Mouse (Mus musculus) stomach, postnatal 0 days (tissue): ENCODE results near the gene Zfp94. TPM values are rescaled to one million over a fixed set of nuclear protein-coding genes. Genes with fewer than 3 reads are reported as not detected.

Source experiments
- ATAC-seq: fragments of 200-750 bp; cut with Nextera tagmentation; 2 replicates; pipeline ENCODE4 v1.8.0; 2017; ENCODE audit not compliant: low FRiP score, low TSS enrichment
- DNase-seq: peaks from one replicate; pipeline ENCODE4 v3.0.0-alpha.2; 2016; ENCODE audit warnings: low spot score
- H3K27ac ChIP-seq: fragments of 300-500 bp; sonication (generic); replicated peaks from 2 replicates; pipeline ENCODE4 v1.5.1; 2014; ENCODE audit warnings: mild to moderate bottlenecking, control low read depth
- H3K27me3 ChIP-seq: fragments of 300-500 bp; sonication (generic); 2 replicates; pipeline ENCODE4 v1.6.1; 2014; ENCODE audit warnings: low read length; ENCODE audit not compliant: control insufficient read depth, insufficient read depth
- H3K36me3 ChIP-seq: fragments of 300-500 bp; sonication (generic); 2 replicates; pipeline ENCODE4 v1.6.1; 2014; ENCODE audit warnings: low read length, mixed read lengths; ENCODE audit not compliant: control insufficient read depth, insufficient read depth
- H3K4me1 ChIP-seq: fragments of 300-500 bp; sonication (generic); replicated peaks from 2 replicates; pipeline ENCODE4 v1.6.1; 2014; ENCODE audit warnings: antibody characterized with exemption; ENCODE audit not compliant: control insufficient read depth, insufficient read depth
- H3K4me2 ChIP-seq: fragments of 300-500 bp; sonication (generic); replicated peaks from 2 replicates; pipeline ENCODE4 v1.6.1; 2014; ENCODE audit warnings: low read depth, mild to moderate bottlenecking, control low read depth, moderate library complexity
- H3K4me3 ChIP-seq: fragments of 300-500 bp; sonication (generic); 2 replicates; pipeline ENCODE4 v1.5.1; 2014; ENCODE audit warnings: low read depth, low read length, control low read depth
- H3K9ac ChIP-seq: fragments of 300-500 bp; sonication (generic); 2 replicates; pipeline ENCODE4 v1.6.1; 2014; ENCODE audit warnings: mild to moderate bottlenecking, low read length, control low read depth, mixed read lengths
- H3K9me3 ChIP-seq: fragments of 300-500 bp; sonication (generic); 2 replicates; pipeline ENCODE4 v1.6.1; 2016; ENCODE audit warnings: low read length; ENCODE audit not compliant: control insufficient read depth
- CTCF ChIP-seq: IDR thresholded peaks from 2 replicates; pipeline ENCODE4 v1.5.1; 2016; ENCODE audit warnings: antibody characterized with exemption, low read depth, mild to moderate bottlenecking, moderate library complexity
- EP300 ChIP-seq: optimal IDR thresholded peaks from 2 replicates; pipeline ENCODE3; 2016; ENCODE audit warnings: antibody characterized with exemption
- WGBS: fragments of 180-500 bp; shearing (Covaris S2); extraction: QIAGEN DNeasy Blood & Tissue Kit; methylation state at CpG from one replicate; pipeline ENCODE4 v1.1.7; 2014; 5-methylcytosine and 5-hydroxymethylcytosine counted together
- polyA plus RNA-seq: library from polyadenylated mRNA; unstranded; fragments of >200 nt; fragmentation: Nextera tagmentation; extraction: Ambion mirVana; gene quantifications from 2 replicates; pipeline ENCODE4 v1.2.1, GENCODE M21; 2015

Zfp94 gene
- polyA plus RNA-seq, 1 experiment from 2014 or later, result 5.5 TPM

DNA sequence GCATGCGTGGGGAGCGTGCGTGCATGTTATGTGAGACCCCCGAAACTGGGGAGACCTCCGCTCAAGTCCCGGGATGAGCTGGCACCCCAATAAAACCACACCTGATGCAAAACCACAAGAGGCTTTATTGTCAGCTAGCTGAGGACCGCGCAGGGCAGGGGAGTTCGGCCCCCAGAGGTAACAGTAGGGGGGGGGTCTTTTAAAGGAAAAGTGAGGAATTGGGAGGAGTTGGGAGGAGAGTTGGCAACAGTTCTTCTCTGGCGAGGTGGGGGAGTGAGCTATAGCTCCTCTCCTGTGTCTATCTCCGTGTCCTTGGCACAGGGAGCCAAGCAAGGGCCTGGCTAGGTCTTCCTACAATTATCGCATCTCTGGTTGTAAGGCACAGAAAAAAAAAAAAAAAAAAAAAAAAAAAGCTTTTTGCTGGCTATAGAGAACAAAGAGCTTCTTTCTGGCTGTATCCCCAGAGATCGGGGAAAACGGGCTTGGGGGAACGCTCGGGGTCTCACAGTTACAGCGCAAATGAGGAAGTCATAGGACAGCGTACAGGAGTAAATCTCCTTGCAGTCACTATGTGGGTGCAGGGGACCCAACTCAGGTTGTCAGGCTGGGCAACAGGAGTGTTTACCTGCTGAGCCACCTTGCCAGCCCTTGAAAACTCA, 16.5 kb downstream of the Zfp94 start:
- ATAC-seq, result no peak; the same call in 1 of the 2 replicates
- H3K36me3 ChIP-seq, result peaks cover 9% of the 10 kb centered on the region
- TF ChIP-seq CTCF (no peak), EP300 (no peak)
- H3K9me3 ChIP-seq, result no peaks in the 10 kb centered on the region
- 0 out of 2 replicates have a peak overlapping the region, but pooled peaks have one; percentile 5 for H3K27ac ChIP-seq
- H3K27me3 ChIP-seq, result no peaks in the 10 kb centered on the region
- H3K4me2 ChIP-seq, result peak overlapping the region; percentile 90
- H3K4me3 ChIP-seq, result peak overlapping the region; percentile 72
- DNase-seq, result no peak
- peak overlapping the region; percentile 41 for H3K9ac ChIP-seq
- 2% methylated on average over 18 of the region's 18 CpGs for WGBS
- H3K4me1 ChIP-seq, result no peaks in the 10 kb centered on the region; the same call in 1 of the 2 replicates

DNA sequence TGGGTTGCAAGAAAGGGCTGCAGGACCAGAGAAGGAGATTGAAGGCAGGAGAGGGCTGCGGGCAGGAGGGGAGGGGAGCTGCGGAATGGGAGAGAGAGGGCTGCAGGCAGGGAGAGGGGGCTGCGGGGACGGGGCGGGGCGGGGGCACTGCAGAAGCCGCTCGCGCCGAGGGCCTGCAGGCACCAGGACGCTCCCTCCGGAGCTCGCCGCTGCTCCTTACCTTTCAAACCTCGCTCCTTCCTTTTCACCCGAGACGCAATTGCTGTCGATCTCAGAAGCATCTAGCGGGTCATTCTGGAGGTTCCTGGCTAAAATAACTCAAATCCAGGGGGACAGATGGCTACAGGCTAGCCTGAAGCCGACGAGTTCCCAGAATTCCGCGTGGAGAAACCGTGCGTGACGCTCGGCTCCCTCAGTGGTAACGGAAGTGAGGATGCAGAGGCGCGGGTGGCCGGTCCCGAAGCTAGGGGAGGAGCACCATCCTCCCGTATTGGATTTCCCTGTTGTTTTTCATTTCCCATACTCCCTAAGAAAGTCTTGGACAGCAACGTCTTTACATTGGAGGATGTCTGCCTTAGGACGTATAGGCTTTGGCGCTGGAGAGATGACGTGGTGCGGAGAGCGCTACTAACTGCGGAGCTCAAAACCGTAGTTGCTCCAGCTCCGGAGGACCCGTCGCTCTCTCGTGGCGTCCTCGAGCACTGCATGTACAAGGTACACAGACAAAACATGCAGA, 17.3 kb downstream of the Zfp94 start:
- peak overlapping the region; percentile 72 for H3K4me3 ChIP-seq
- peak overlapping the region; percentile 85 for H3K27ac ChIP-seq
- DNase-seq, result peak; percentile 86
- WGBS, result under 1% methylated on average over 42 of the region's 47 CpGs
- no peak for TF ChIP-seq EP300
- peak; percentile 71 for TF ChIP-seq CTCF
- H3K4me1 ChIP-seq, result no peaks in the 10 kb centered on the region; the same call in 1 of the 2 replicates
- peak; percentile 93 for ATAC-seq
- H3K27me3 ChIP-seq, result no peaks in the 10 kb centered on the region
- peaks cover 11% of the 10 kb centered on the region for H3K36me3 ChIP-seq
- peak overlapping the region; percentile 90 for H3K4me2 ChIP-seq
- H3K9me3 ChIP-seq, result no peaks in the 10 kb centered on the region
- peak overlapping the region; percentile 67 for H3K9ac ChIP-seq

GRCm38 (mm10) chr7:24298635-24298972, 17.9 kb downstream of the Zfp94 start:
- H3K36me3 ChIP-seq, result peaks cover 13% of the 10 kb centered on the region
- TF ChIP-seq EP300 (no peak), CTCF (no peak)
- H3K27me3 ChIP-seq, result no peaks in the 10 kb centered on the region
- WGBS, result 1% methylated on average over 12 of the region's 12 CpGs
- peak overlapping the region; percentile 90 for H3K4me2 ChIP-seq
- peak overlapping the region; percentile 67 for H3K9ac ChIP-seq
- H3K9me3 ChIP-seq, result no peaks in the 10 kb centered on the region
- DNase-seq, result no peak
- 0 out of 2 replicates have a peak, but pooled peaks have one; percentile 2 for ATAC-seq
- peak overlapping the region; percentile 85; the same call in 1 of the 2 replicates for H3K27ac ChIP-seq
- H3K4me3 ChIP-seq, result peak overlapping the region; percentile 72
- H3K4me1 ChIP-seq, result no peaks in the 10 kb centered on the region; the same call in 1 of the 2 replicates

DNA sequence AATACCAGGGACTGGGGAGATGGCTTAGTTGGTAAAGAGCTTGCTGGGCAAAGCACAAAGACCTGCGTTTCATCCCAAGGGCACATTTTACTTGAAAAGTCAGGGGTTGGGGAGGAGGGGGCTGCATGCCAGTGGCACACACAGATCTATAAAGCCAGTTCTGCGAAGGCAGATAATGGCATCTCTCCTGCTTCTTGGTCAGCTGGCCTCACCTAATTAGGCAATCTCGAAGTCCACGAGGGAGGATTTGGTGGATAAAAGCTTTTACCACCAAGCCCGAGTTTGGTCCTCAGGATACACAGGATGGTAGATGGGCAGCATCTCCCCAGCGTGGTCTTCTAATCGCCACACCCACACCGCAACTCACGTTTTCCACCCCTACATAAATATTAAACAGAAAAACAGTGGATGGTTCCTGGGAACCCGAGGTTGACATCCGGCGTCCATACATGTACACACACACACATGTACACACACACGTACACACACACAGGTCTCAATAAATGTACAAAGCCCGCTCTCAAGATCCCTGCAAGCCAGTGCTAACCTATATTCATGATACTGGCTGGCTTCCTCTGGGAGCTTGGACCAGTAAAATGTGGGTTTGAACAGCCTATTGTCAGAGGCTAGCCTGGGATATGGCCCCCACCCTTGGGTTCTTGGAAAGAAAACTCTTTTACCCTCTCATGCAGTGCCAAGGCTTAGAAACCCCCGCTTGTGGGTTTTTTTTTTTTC, 18.9 kb downstream of the Zfp94 start:
- Histone ChIP-seq H3K4me1 (no peaks in the 10 kb centered on the region; the same call in 1 of the 2 replicates), H3K9ac (0 out of 2 replicates have a peak overlapping the region, but pooled peaks have one; percentile 67), H3K36me3 (peaks cover 13% of the 10 kb centered on the region), H3K4me2 (no peak overlapping the region), H3K27ac (no peak overlapping the region), H3K4me3 (no peak overlapping the region), H3K9me3 (no peaks in the 10 kb centered on the region), H3K27me3 (no peaks in the 10 kb centered on the region)
- DNase-seq, result no peak
- no peak for ATAC-seq
- no peak for TF ChIP-seq CTCF
- no peak for TF ChIP-seq EP300
- 94% methylated on average over 15 of the region's 15 CpGs for WGBS

GRCm38 (mm10) chr7:24296386-24296785, 20.1 kb downstream of the Zfp94 start:
- Histone ChIP-seq H3K36me3 (peaks cover 22% of the 10 kb centered on the region), H3K4me1 (no peaks in the 10 kb centered on the region; the same call in 1 of the 2 replicates), H3K9ac (no peak overlapping the region), H3K4me3 (no peak overlapping the region), H3K4me2 (no peak overlapping the region), H3K27me3 (no peaks in the 10 kb centered on the region), H3K27ac (no peak overlapping the region), H3K9me3 (no peaks in the 10 kb centered on the region)
- DNase-seq, result no peak
- WGBS, result 97% methylated on average over 7 of the region's 7 CpGs
- no peak for ATAC-seq
- no peak for TF ChIP-seq CTCF
- TF ChIP-seq EP300, result no peak
